ENCODE assay signal across 8 mouse cellular contexts in genomic region chr11:120548786-120549167, GRCm38 (mm10). TPM values are rescaled to one million over a fixed set of nuclear protein-coding genes. Genes with fewer than 3 reads are reported as not detected.
DNase-seq lines count a peak whose midpoint lies in the region; ATAC-seq and TF ChIP-seq lines count a peak whose summit lies in the region.

No protein-coding gene starts in this region.

- 9% methylated on average over 7 of the region's 7 CpGs for WGBS in thymus, adult 2 months
- 15% methylated on average over 7 of the region's 7 CpGs for WGBS in liver, embryonic 12.5 days (ENCODE audit: insufficient replicate concordance)

- peak; percentile 20 for DNase-seq in gastrocnemius, adult 18-20 months (ENCODE audit: low spot score)
- no peak for DNase-seq in gastrocnemius, postnatal 10 days
- no peak for DNase-seq in thymus, adult 2 months
- no peak for DNase-seq in thymus, postnatal 4 days
- no peak for DNase-seq in Muller cell, postnatal 12 days (ENCODE audit: inconsistent ontology term)
- DNase-seq in left cerebral cortex, adult 18-20 months (ENCODE audit: low spot score in 2 of 2): no peak
- DNase-seq in right cerebral cortex, adult 2 months (ENCODE audit: low spot score in 2 of 2): no peak

- H3K9me3 ChIP-seq in liver, embryonic 12.5 days (replicated peaks): no peaks in the 10 kb centered on the region

- peaks cover 24% of the 10 kb centered on the region for H3K4me1 ChIP-seq in thymus, adult 2 months (replicated peaks; ENCODE audit: control insufficient read depth, insufficient read depth, low read length)
- H3K4me1 ChIP-seq in liver, embryonic 12.5 days: peaks cover 38% of the 10 kb centered on the region

- H3K27me3 ChIP-seq in thymus, adult 2 months (ENCODE audit: control insufficient read depth, insufficient read depth, low read length): no peaks in the 10 kb centered on the region
- H3K27me3 ChIP-seq in liver, embryonic 12.5 days (replicated peaks): no peaks in the 10 kb centered on the region

- peaks cover 7% of the 10 kb centered on the region for H3K36me3 ChIP-seq in thymus, adult 2 months (ENCODE audit: control insufficient read depth, insufficient read depth, low read length)
- peaks cover 13% of the 10 kb centered on the region for H3K36me3 ChIP-seq in liver, embryonic 12.5 days

- TF ChIP-seq CTCF in thymus, adult 2 months (IDR thresholded peaks at IDR 0.05; ENCODE audit: borderline replicate concordance, control insufficient read depth, extremely low read depth, insufficient read depth, low read length, poor library complexity): no peak

- H3K4me3 ChIP-seq in thymus, adult 2 months (ENCODE audit: control insufficient read depth, insufficient read depth, low read length): peak overlapping the region; percentile 81
- peak overlapping the region; percentile 79 for H3K4me3 ChIP-seq in liver, embryonic 12.5 days

- ATAC-seq in liver, embryonic 12.5 days: no peak

- peak overlapping the region; percentile 94 for H3K9ac ChIP-seq in liver, embryonic 12.5 days

- H3K4me2 ChIP-seq in liver, embryonic 12.5 days: peak overlapping the region; percentile 91

- TF ChIP-seq POLR2A in thymus, adult 2 months (IDR thresholded peaks at IDR 0.05; ENCODE audit: control insufficient read depth, extremely low read depth, insufficient read depth, low read length, poor library complexity): no peak

- H3K27ac ChIP-seq in thymus, adult 2 months (ENCODE audit: control insufficient read depth, insufficient read depth, low read length): peak overlapping the region; percentile 29; the same call in 1 of the 2 replicates
- peak overlapping the region; percentile 94 for H3K27ac ChIP-seq in liver, embryonic 12.5 days

RNA-seq across cellular contexts. Expression of gene Mcrip1, which starts 0.8 kb away (rescaled TPM):
- 10 to 100 TPM; 18.4 to 22.7 TPM for total RNA-seq in gastrocnemius, adult 18-20 months (2021)
- total RNA-seq in gastrocnemius, postnatal 10 days (2021): 10 to 100 TPM; 51.3 to 52.7 TPM
- 167 and 191 TPM in 2 replicates for polyA plus RNA-seq in thymus, adult 2 months (2012; rRNA removed)
- 60.4 and 61.8 TPM in 2 replicates for polyA plus RNA-seq in liver, embryonic 12.5 days (2016; fragmentation: Nextera tagmentation; extraction: Ambion mirVana)
- total RNA-seq in left cerebral cortex, adult 18-20 months (2021): 10 to 100 TPM; 74.9 to 77.0 TPM

RNA-seq across cellular contexts. Expression of gene Ppp1r27, which starts 2.2 kb away (rescaled TPM):
- total RNA-seq in gastrocnemius, adult 18-20 months (2021): 100 to 1,000 TPM; 140 to 577 TPM
- 100 to 1,000 TPM; 156 to 183 TPM for total RNA-seq in gastrocnemius, postnatal 10 days (2021)
- 5.0 and 6.4 TPM in 2 replicates for polyA plus RNA-seq in thymus, adult 2 months (2012; rRNA removed)
- polyA plus RNA-seq in liver, embryonic 12.5 days (2016; fragmentation: Nextera tagmentation; extraction: Ambion mirVana): not detected in 2 replicates
- not detected for total RNA-seq in left cerebral cortex, adult 18-20 months (2021)

RNA-seq across cellular contexts. Expression of gene Gcgr, which starts 18.3 kb away (rescaled TPM):
- under 1 TPM in 1 of 2 experiments, not detected in 1; 0.45 TPM for total RNA-seq in gastrocnemius, adult 18-20 months (2021)
- total RNA-seq in gastrocnemius, postnatal 10 days (2021): under 1 TPM; 0.09 to 0.75 TPM
- polyA plus RNA-seq in thymus, adult 2 months (2012; rRNA removed): 1.0 TPM in 2 replicates
- 8.5 and 9.6 TPM in 2 replicates for polyA plus RNA-seq in liver, embryonic 12.5 days (2016; fragmentation: Nextera tagmentation; extraction: Ambion mirVana)
- total RNA-seq in left cerebral cortex, adult 18-20 months (2021): under 1 TPM in 1 of 2 experiments, not detected in 1; 0.52 TPM

RNA-seq across cellular contexts. Expression of gene P4hb, which starts 24.3 kb away (rescaled TPM):
- 100 to 1,000 TPM; 188 to 221 TPM for total RNA-seq in gastrocnemius, adult 18-20 months (2021)
- total RNA-seq in gastrocnemius, postnatal 10 days (2021): 100 to 1,000 TPM; 349 to 414 TPM
- 125 and 139 TPM in 2 replicates for polyA plus RNA-seq in thymus, adult 2 months (2012; rRNA removed)
- polyA plus RNA-seq in liver, embryonic 12.5 days (2016; fragmentation: Nextera tagmentation; extraction: Ambion mirVana): 443 and 468 TPM in 2 replicates
- 100 to 1,000 TPM; 127 to 129 TPM for total RNA-seq in left cerebral cortex, adult 18-20 months (2021)

RNA-seq across cellular contexts. Expression of gene Arhgdia, which starts 32.6 kb away (rescaled TPM):
- 10 to 100 TPM; 71.0 to 89.8 TPM for total RNA-seq in gastrocnemius, adult 18-20 months (2021)
- total RNA-seq in gastrocnemius, postnatal 10 days (2021): 100 to 1,000 TPM; 163 to 197 TPM
- polyA plus RNA-seq in thymus, adult 2 months (2012; rRNA removed): 1,184 and 1,219 TPM in 2 replicates
- 337 and 356 TPM in 2 replicates for polyA plus RNA-seq in liver, embryonic 12.5 days (2016; fragmentation: Nextera tagmentation; extraction: Ambion mirVana)
- total RNA-seq in left cerebral cortex, adult 18-20 months (2021): 100 to 1,000 TPM; 310 to 324 TPM

Comparison
In these comparisons a context has a peak if more than half of its experiments do, and no peak if none do; other contexts are left out.
1. RNA of gene Ppp1r27, which starts 2.2 kb away (total RNA-seq): 140 to 577 TPM in gastrocnemius, adult 18-20 months and 156 to 183 TPM in gastrocnemius, postnatal 10 days; not detected in left cerebral cortex, adult 18-20 months; every median in the first group is over 100 times any median in the second.